Mouse (Mus musculus) layer of hippocampus, adult 11-12 months (tissue): ENCODE measurements around the gene Dolpp1.

Source experiments
- DNase-seq: peaks from one replicate; pipeline ENCODE4 v3.0.0; 2022; ENCODE audit warnings: low spot score

The Dolpp1 gene

DNA sequence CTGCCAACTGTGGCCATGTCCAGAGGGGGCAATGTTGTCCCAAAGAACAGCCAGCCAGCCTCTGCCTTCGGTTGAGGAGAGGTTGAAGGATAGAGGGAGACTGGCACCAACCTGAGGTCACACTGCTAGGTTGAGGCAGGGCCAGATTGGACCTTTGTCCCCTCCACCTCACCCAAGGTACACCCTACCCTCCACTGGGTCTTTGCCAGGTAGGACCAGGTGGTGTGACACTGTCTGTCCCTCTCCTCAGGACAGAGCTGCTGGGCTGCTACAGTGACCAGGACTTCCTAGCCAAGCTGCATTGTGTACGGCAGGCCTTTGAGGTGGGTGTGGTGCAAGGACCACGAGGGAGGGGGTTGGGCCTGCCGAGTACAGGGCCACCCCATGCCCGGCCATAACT is 14.3 kb upstream of the Dolpp1 start:
- no peak for DNase-seq

DNA sequence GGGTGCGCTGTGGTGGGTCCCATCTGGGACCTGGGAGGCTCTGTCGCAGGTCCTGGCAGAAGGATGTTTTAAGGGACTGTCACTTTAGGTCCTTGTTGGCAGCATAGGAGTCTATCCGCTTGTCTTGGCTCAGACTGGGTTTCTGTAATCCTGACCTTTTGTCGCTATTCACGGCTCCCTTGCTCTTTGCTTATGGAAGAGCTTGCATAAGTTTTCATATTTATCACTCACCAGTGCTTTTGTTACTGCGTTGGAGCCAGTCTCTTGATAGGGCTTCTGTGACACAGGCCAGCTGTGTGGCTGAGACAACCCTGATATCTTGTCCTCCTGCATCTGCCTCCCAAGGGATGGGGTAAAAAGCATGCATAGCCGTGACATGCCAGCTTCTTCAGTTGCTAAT is 12.7 kb upstream of the Dolpp1 start:
- no peak for DNase-seq

DNA sequence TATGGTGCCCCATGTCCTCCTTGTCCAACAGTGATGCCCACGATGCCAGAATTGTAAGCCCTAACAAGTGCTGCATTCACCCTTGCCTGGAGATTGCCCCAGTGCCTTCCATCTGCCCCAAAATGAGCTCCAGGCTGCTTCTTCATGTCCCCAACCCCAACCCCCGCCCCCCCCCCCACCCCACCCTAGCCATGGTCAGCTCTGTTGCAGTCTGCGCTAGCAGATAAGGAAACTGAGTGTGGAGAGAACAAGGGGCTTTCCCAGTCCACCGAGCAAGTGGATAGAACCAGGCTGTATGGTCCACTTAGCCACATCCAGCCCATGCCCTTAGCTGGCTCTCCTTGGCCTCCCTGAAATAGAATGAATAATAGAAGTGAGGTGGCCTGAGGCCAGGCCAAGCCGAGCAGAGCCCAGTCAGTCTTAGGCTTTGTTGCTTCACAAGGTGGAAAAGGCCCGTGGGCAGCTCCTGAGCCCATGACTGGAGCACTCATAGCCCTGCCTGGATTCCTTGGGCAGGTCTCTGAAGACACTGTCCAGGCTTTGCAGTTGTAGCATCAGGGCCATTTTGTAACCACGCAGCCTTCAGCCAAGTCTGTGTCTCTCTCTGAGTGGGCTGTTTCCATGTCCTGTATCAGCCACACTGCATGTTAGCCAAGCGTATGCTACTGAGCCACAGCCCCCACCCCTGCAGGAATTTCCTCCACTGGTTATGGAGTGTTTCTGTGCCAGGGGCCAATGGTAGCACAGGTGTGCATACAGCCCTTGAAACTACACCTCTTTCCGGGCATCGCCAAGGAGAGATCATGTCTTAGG is 11.3 kb upstream of the Dolpp1 start:
- no peak for DNase-seq

DNA sequence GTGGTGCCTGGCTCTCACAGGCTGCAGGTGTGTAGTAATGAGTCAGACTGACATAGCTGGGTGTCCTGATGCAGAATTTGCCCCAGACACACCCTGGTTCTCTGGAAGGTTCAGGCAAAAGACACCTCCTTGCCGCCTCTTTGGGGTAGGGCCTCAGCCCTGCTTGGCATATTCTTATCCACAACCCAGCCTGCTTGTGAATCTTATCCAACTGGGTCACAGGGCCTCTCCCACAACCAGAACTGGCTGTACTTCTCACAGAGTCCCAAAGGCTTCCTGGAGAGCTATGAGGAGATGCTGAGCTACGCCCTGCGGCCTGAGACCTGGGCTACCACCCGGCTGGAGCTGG is 10.7 kb upstream of the Dolpp1 start:
- DNase-seq: no peak

DNA sequence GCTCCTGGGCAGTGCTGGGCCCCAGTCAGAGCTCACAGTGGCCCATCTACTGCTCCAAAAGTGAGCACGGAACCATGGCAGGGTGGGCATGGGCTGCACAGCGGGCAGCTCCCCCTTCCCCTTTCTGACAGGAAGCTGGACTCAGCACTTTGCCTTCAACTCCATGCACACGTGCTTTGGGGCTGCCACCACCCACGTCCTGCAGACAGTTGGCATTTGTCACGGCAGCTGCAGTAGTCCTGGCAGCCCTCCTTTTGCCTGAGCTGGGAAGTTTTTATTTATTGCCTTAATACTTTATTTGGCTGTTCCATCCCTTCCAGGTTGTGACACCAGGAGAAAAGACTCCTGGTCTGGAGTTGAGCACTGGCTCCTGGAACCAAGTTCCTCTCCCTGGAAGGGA is 7.2 kb upstream of the Dolpp1 start:
- DNase-seq: peak; percentile 46

DNA sequence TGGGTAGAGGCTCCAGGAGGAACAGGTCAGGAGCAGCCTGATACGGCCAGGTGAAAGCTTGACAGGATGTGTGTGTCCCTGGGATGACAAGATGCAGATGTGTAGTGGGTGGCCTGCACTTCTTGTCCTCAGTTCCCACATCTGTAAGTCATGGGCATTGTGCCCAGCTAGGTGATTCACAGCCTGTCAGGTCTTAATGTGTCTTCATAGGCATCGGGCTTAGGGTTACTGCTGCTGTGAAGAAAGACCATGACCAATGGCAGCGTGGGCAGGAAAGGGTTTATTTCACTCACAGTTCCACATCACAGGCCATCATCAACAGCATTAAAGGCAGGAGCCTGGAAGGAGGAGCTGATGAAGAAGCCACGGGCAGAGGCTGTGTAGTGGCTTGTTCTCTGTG is 6.5 kb upstream of the Dolpp1 start:
- DNase-seq: no peak

DNA sequence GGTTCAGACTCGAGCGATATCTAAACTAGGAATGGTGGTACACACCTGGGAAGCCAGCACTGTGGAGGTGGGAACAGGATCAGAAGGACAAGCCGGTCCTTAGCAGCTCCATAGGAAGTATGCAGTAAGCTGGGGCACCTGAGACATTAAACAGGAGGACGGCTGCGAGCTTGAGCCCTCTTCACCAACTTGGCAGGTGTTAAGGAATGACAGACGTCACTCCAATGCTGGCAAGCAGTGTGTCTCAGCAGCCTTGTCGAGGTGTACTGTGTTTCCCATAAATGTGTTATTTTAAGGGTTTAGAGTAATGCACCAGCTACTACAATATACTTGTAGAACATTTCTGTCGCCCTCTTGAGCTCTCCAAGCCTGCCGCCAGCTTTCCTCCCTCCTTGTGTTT is 5.1 kb upstream of the Dolpp1 start:
- DNase-seq: no peak

DNA sequence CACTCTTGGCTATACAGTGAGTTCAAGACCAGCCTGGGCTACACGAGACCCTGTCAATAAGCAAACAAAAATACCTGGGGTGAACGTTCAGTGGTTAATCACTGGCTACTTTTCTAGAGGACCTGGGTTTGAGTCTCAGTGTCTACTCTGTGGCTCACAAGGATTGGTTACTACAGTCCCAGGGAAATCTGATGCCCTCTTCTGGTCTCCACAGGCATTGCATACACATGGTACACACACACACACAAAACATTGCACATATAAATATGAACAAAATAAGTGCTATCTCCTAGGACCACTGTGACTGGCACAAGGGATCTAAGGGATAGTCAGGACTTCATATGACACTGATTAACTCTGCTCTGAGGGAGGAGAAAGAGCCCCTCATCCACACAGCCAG is 3.1 kb upstream of the Dolpp1 start:
- no peak for DNase-seq

DNA sequence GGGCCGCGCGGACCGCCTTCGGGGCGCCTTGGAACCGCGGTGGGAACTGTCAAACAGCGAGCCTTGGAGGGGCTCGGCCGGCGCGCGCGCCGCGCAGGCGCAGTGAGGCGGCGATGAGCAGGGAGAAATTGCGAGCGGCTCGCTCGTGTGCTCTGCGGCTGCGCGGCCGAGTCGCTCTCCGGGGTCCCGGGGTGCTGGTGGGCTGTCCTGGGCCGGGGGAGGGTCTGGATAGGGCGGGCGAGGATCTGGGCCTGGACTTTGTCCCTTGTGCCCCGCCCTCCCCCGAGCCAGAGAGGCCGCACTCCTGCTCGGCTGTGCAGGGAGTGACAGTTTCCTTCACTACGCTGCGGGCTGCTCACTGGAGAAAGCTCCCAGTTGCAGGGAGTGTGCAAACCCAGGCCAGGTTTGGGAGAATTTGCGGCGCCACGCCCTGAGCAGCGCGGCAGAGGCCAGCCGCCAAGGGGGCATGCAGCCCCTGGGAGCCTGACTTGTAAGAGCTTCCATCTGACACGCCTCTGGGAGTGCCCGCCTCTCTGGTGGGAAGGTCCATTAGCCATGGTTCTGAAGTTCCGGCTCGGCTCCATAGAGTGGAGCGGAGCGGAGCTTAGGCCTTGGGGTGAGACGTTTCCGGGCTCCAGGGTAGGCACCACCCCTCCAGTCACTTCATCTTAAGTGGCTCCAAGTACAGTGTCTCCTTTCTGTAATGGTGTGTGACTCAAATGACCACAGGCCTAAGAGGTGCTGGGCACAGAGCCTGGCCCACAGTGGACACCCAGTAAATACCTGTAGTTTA is 719 bp downstream of the Dolpp1 start:
- DNase-seq: peak; percentile 68

DNA sequence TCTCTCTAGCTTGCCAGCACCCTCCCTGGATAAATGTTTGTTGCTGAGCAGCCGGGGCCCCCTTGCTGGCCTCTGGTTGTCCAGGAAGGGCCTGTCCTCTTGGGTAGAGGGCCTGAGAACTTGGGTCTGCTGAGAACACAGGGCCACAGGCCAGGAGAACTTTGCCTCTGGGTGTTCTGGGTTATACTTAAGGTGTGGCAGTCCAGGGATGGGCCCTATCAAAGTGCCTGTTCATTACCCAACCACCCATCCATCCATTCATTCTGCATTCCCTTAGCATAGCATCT is 1.3 kb downstream of the Dolpp1 start:
- DNase-seq: no peak

DNA sequence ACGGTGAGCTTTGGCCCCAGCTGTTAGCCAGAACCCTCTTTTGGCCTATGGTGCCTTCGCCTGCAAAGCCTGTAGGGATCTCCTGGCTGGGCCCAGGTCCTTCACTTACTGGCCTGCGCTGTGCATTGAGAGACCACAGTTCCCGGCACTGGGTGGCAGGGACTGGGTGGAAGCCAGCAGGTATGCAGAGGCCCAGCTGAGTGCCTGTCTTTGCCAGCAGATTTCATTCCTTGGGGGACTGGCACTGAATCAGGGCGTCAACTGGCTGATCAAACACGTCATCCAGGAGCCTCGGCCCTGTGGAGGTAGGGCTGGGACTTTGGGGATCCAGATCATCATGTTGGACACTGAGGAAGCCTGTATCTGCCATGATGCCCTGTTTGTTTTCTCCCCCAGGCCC is 3.7 kb downstream of the Dolpp1 start:
- no peak for DNase-seq

DNA sequence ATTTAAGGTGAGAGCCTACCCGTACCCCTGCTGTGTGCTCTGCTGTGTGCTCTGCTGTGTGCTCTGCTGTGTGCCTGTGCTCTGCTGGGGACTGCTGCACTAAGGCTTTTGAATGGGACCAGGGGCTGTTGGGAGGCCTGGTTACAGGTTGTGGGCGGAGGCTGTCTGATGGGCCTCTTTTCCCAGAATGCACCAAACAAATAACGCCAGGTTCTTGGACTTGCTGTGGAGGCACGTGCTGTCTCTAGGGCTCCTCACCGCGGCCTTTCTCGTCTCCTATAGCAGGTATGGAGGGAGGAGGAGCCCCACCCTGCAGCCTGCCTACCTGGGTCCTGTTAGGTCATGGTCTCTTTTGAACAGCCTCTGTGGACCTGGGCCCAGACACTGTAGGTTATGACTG is 4.2 kb downstream of the Dolpp1 start:
- no peak for DNase-seq

DNA sequence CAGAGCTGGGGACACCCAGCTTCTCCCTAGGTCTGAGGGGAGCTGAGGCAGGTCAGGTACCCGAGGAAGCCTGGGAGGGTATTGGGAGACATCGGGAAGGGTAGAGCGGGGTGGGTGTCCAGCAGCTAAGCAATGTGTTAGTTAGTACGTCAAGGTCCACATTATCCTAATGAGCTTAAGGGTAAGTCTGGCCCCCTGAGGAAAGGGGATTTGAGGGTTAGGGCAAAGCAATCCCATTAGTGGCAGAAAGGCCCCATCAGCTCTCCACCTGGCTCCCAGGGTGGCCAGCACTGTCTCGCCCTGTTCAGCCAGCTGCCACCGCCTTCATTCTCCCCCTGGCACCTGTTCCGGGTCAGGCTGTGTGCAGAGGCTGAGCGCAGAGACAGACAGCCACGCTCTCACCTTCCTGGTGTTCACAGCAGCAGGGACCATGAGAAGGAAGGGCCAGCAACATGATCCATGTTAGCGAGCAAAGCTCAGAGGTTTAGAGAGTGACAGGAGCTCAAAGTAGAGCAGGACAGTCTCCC is 6.0 kb downstream of the Dolpp1 start:
- no peak for DNase-seq

DNA sequence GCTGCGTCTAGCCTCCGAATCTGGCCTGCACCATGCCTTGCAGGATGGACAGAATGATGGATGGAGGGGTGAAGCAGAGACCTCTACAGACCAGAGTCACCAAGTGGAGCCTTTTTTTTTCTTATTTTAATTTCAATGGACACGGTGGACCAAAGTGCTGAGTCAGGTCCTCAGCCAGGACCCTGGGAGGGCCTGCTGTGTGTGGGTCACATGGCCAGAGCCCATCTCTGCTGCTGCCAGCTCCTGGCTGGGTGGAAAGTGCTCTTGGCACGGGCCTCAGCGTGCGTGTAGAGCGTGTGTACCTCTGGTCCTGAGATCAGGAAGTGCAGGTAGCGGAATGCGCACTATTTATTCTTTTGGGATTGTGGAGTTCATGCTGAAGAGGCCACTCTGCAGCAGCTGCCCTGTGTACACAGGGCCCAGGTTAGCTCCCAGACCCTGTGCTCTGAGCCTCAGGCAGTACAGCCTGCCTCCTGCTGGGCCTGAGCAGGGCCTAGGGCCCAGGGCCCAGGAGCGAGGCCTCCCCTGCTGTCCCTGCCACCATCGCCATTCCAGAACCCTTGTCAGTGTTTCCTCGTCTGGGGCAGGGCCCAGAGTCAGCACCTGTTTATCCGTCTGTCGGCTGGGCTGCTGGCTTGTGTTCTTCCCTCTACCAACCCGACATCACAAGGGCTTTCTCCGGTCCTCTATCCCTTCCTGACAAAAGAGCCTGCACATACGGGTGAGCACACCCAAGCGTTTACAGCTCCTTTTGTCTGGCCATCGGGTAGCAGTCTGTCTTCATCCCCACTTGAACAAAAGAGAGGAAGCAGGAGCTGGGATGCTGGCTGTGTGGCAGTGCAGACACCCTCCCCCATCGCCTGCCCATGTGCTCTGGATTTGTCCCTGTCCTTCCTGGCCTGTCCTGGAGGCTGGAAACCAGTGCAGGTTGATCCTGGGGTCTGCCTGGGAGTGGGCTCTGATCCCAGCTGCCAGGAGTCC is 7.4 kb downstream of the Dolpp1 start:
- DNase-seq: no peak

DNA sequence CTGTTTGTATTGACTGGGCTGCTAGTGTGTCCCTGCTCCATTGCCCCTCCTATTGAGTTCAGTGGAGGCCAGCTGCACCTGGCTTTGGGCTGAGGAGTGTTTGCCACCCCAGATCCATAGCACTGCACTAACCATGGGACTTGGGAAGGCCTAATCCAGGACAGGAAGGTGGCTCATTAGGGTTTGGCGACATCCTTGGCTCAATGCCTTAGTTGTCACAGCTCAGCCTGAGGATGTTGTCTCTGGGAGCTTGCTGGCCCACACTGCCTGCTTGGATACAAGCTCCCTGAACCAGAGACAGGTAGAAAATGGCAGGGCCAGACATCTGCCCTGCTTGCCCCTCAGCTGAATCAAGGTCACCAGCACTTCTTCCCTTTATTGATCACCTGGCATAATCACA is 9.5 kb downstream of the Dolpp1 start:
- no peak for DNase-seq

DNA sequence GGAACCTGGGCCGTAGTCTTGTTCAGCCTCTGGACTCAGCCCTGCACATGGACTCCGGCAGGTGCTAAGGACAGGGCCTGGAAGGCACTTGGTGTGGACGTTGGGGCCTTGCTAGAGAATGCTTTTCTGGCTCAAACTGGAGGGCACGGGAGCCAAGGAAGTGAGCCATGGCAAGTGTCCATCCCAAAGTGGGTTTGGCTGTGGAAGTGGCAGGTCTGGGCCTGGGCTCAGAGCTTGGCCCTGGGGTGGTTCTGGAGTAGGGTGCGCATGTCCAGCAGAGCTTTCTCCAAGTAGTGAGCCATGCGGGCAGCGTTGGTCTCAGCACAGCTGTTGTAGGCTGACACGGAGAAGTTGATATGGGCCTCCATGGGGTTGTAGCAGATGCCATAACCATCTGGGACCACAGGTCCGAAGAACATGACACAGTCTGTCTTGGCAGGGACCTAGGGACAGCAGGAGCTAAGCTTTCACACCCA is 10.3 kb downstream of the Dolpp1 start:
- no peak for DNase-seq

DNA sequence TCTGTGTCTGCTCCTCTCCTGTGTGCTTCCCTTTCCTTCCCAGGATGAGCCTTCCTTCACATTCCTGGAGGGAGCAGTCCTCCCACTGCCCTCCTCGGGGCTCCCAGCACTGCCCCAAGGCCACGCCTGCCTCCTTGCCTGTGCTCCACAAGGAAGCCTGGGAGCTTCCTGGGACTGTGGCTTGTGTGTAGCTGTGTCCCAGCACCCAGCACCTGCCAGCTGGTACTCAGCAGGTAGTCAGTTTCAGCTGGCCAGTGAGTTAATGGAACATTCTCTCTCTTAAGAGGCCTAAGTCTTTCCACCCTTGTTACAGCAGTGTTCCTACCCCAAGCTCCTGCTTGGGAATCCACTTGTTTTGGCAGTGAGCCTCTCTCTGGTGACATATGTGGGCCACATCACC is 10.8 kb downstream of the Dolpp1 start:
- DNase-seq: no peak

DNA sequence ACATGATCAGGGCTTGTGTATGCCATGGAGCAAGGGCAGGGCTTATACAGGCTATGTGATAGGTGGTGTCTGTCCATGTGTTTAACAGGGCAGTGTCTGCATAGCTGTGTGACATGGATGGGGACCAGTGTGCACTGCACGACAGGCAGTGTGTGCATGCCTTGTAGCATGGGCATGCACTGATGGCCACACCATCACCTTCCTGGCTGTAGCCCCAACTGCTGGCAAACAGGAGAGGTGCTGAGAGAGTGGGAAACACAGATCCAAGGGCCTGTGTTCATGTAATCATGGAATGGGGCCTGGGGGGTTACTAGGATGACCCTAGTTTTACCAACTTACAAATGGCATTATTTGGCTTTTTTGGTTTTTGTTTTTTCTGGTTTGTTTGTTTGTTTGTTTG is 11.8 kb downstream of the Dolpp1 start:
- DNase-seq: no peak

DNA sequence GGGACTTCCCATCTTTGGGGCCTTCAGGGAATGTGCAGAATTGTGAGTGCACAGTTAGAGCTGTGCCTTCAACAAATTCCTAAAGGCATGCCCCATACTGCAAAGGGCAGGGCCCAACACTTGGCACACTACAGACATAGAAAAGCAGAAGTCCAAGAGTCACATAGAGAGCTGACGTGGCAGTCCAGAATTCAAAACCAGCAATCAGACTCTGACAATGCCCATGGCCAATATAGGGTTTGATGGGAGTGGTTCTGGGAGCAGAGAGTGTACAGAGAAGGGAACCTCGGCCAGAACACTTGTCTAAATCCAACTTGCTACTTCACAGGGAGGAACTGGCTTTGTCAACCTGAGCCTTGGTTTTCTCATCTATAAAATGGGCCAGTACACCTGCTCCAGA is 15.2 kb downstream of the Dolpp1 start:
- DNase-seq: no peak

DNA sequence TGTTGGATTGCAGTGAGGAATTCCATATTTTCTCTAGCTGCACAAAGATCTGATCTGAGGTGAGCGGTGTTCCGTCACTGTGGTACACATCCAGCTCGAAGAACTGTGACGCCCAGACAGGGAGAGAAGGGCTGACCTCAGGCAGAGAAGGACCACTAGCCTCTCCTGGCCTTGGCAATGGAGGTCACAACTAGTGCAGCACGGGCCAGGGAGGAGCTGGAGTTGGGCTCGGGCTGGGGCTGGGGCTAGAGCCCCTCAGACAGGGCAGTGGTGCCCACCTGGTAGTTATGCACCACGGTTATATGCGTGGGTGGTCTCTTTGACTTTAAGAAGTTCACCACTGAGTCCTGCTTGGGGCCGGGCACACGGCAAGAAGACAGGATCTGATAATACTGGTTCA is 15.7 kb downstream of the Dolpp1 start:
- no peak for DNase-seq

DNA sequence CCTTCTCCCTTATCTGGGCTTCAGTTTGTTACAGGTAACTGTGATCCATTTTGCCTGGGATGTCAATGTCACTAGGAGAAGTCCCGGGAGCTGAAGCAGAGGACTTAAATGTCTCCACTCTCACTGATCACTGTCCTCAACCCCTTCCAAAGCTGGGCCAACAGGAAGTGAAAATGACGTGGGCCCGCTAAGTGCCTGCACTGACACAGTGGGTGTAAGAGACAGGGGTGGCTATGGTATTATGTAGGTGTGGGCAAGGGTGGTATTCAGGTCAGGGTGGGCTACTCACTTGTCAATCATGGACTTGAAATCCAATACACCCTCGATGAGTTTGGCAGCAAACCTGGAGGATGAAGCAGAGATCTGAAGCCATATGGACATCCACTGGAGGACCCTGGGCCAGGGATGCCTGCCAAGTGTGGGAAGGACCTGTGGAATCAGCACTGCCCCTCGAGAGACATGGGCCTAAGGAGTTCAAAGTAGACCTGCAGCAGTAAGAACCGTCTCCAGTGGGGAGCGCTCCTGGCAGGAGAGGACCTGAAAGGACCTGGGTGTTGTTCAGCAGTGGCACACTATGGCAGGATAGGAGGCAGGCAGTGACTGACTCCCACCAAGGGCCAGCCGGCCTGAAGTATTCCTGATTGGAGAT is 16.5 kb downstream of the Dolpp1 start:
- DNase-seq: no peak
